Mouse (Mus musculus) C3H10T1/2 (cell line): Measurements from ENCODE around the gene Igll1. TPM values are rescaled to one million over a fixed set of nuclear protein-coding genes. Genes with fewer than 3 reads are reported as not detected.

Experiments
- polyA plus RNA-seq, 2 experiments: library from polyadenylated mRNA; unstranded; fragments of >200 nt; fragmentation: generic; extraction: Trizol; gene quantifications; one replicate each; pipeline ENCODE4 v1.2.1; 2012; ENCODE audit warnings: missing spikeins in 2 of 2

Gene Igll1
- polyA plus RNA-seq, result under 1 TPM; 0.04 to 0.28 TPM

DNA sequence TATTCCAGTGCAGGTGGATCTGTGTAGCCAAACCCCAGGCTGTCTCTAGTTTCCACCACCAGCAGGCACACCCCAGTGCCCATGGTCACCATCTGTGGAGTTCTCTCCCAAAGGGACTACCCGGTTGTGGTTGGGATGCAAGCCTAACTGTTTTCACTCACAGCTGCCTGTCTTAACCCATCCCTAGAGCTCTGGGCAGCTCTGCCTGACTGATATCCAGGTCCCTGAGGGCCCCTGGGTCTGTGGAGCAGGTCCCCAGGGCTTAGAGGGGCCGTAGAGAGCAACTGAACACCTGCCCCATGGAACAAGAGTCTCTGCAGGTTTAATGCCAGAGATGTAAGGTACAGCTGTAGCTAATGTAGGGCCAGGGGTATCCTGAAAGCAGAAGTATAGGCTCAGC lies at the start of gene Igll1:
TSS of gene Igll1 (minus strand) at position 8 of the 400 bp plus-strand sequence.

DNA sequence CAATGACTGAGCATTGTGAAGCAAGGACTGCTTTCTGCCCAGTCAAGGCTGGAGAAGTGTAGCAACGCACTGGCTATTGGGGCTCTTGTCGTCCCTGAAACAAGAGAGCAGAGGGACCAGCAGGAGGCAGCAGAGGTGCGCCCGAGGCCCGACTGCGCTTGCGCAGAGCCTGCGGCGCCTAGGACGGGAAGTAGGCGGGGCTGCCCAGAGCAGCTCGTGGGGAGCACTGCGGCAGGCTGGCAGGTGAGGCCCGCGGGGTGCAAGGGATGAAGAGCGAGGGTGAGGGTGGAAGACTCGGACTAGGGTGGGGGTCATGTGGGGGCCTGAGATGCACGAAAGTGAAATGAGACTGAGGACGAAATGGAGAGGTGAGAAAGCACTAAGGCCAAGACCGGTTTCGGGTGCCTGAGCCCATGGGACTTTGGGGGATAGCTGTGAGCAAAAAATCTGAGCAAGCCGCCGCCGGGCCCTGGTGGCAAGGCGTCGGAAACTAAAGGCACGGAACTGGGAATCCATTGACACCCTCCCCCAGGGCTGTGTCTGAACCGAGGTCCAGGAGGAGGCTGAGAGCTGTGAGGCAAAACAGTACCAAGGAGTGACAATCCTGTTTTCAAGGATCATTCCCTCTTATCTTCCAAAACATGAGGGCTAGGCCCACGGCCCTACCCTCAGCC lies 32.7 kb upstream of the Igll1 start, which contains the start of gene Ppm1f:
TSS of gene Ppm1f (plus strand) at position 88 of the 674 bp plus-strand sequence.

DNA sequence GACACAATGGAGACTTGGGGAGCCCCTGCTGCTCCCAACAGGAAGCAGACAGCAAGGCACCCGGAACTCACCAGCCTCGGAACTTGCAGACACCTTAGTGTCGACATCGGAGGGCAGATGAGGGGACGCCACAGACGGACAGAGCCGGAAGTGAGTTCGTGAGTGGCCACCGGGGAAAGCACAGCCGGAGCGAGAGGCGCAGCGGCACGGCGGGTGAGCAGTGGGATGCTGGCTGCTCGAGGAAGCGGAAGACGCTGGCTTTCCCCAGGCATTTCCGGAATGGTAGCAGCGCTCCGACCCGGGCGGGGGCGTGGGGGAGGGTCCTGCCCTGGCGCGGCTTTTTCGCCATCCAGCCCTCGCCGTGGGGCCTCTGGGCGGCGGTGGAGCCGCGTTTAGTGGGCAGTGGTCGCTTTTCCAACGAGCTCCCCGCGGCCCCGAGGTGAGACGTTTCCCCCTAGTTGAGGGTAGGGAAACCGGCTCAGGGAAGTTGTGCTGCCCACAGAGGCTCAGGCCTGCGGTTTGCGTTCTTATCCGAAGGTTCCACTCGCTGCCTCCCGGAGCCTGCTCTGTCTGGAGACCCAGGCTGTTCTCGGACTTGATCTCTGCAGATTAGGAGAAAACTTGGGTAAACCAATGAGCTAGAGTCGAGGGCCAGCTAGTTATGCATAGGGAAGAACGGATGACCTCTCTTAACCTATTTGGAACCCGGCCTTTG lies 7.0 kb upstream of the Igll1 start, which contains the start of the genes Top3b and Vpreb1:
TSS of gene Top3b (plus strand) at position 120 of the 715 bp plus-strand sequence.
TSS of gene Vpreb1 (minus strand) at position 227 of the 715 bp plus-strand sequence.

DNA sequence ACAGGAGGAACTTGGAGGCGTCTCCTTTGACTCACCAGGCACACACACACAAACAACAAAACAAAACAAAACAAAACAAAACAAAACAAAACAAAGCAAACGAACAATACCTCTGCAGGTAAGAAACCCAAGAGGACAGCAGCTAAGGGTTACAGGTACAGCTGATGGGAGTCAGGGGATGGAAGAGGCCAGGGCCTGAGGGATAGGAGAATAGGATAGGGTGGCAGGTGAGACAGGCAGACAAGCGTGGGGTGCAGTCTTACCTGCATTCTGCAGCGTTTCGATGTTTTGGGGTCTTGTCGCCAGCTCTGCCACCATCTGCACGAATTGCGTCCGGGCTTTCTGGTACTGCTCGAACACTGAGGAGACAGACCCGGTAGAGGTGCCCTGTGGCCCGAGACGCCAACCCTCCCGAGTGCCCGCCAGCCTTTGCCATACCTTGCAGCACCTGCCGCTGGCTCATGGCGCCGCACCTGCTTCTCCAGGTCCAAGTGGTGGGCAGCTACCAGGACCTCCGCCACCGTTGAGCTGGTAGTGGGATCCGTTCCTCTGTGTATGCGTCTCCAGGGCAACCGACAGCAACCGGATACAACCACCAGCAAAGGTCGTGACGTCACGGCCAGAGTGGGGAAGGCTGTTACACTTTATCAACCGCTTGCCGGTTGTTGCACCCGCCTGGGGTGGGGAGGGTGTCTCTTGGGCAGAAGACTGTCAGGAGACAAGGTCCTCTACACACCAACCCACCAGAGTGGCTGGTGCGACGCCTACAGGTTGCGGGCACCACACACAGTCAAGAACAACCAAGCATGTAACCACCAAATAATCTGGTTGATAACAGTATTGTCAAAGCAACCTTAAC lies 34.8 kb downstream of the Igll1 start, which contains the start of gene Spag6l:
TSS of gene Spag6l (minus strand) at position 700 of the 859 bp plus-strand sequence.

Other genes starting within 250 kb of the Igll1 start
- gene Olfr19, start 187.6 kb downstream of the Igll1 start, polyA plus RNA-seq, result not detected
- not detected for gene Spag6l, start 34.5 kb downstream of the Igll1 start, polyA plus RNA-seq
- gene Top3b, start 6.8 kb upstream of the Igll1 start, polyA plus RNA-seq, result 10 to 100 TPM; 19.8 to 69.1 TPM
- gene Vpreb1, start 6.9 kb upstream of the Igll1 start, polyA plus RNA-seq, result 1 to 10 TPM in 1 of 2 experiments, under 1 TPM in 1; 0.81 to 4.1 TPM
- gene Ppm1f, start 32.5 kb upstream of the Igll1 start, polyA plus RNA-seq, result 10 to 100 TPM in 1 of 2 experiments, 1 to 10 TPM in 1; 5.3 to 18.2 TPM
- gene Mapk1, start 119.4 kb upstream of the Igll1 start, polyA plus RNA-seq, result 10 to 100 TPM in 1 of 2 experiments, 1 to 10 TPM in 1; 7.6 to 55.8 TPM
- 1 to 10 TPM in 1 of 2 experiments, under 1 TPM in 1; 0.53 to 9.9 TPM for gene Ypel1, start 205.7 kb upstream of the Igll1 start, polyA plus RNA-seq
- 10 to 100 TPM; 32.0 to 74.9 TPM for gene Ppil2, start 247.3 kb upstream of the Igll1 start, polyA plus RNA-seq